Mouse (Mus musculus): Measurements from ENCODE around the gene Lamc3. TPM values are rescaled to one million over a fixed set of nuclear protein-coding genes. Genes with fewer than 3 reads are reported as not detected.

Lamc3 gene
- polyA plus RNA-seq, 1 experiment from 2014 or later, result 0.41 TPM

- Histone ChIP-seq H3K4me3 (ENCODE audit: low read length) (no peak overlapping the region), H3K27me3 (ENCODE audit: control insufficient read depth, insufficient read depth, low read length) (no peaks in the 10 kb centered on the region; the same call in 1 of the 2 replicates), H3K4me2 (ENCODE audit: low read depth, low read length) (no peak overlapping the region), H3K36me3 (ENCODE audit: control insufficient read depth, insufficient read depth) (no peaks in the 10 kb centered on the region), H3K4me1 (ENCODE audit: control insufficient read depth, insufficient read depth, low read length) (no peaks in the 10 kb centered on the region), H3K9me3 (replicated peaks; ENCODE audit: control insufficient read depth, low read length) (peaks cover 4% of the 10 kb centered on the region; the same call in 1 of the 2 replicates), H3K27ac (ENCODE audit: low read length) (no peak overlapping the region), H3K9ac (ENCODE audit: low read length) (no peak overlapping the region)
- ATAC-seq (replicated peaks; ENCODE audit: extremely low read depth, insufficient read depth, low FRiP score), result no peak
- 51% methylated on average over 10 of the region's 10 CpGs for WGBS
Measured at GRCm38 (mm10) chr2:31868538-31869164, 18.4 kb upstream of the Lamc3 start.

GRCm38 (mm10) chr2:31869692-31870091 is 17.4 kb upstream of the Lamc3 start:
- Histone ChIP-seq H3K9ac (ENCODE audit: low read length) (no peak overlapping the region), H3K27me3 (ENCODE audit: control insufficient read depth, insufficient read depth, low read length) (peaks cover 2% of the 10 kb centered on the region), H3K27ac (ENCODE audit: low read length) (no peak overlapping the region), H3K9me3 (replicated peaks; ENCODE audit: control insufficient read depth, low read length) (peaks cover 4% of the 10 kb centered on the region; the same call in 1 of the 2 replicates), H3K4me2 (ENCODE audit: low read depth, low read length) (no peak overlapping the region), H3K36me3 (ENCODE audit: control insufficient read depth, insufficient read depth) (no peaks in the 10 kb centered on the region), H3K4me3 (ENCODE audit: low read length) (no peak overlapping the region), H3K4me1 (ENCODE audit: control insufficient read depth, insufficient read depth, low read length) (no peaks in the 10 kb centered on the region)
- WGBS, result 85% methylated on average over 5 of the region's 5 CpGs
- ATAC-seq (replicated peaks; ENCODE audit: extremely low read depth, insufficient read depth, low FRiP score), result no peak

- no peaks in the 10 kb centered on the region for H3K4me1 ChIP-seq (ENCODE audit: control insufficient read depth, insufficient read depth, low read length)
- peaks cover 4% of the 10 kb centered on the region; the same call in 1 of the 2 replicates for H3K9me3 ChIP-seq (replicated peaks; ENCODE audit: control insufficient read depth, low read length)
- H3K4me3 ChIP-seq (ENCODE audit: low read length), result no peak overlapping the region
- ATAC-seq (replicated peaks; ENCODE audit: extremely low read depth, insufficient read depth, low FRiP score), result no peak
- H3K36me3 ChIP-seq (ENCODE audit: control insufficient read depth, insufficient read depth), result no peaks in the 10 kb centered on the region
- no peak overlapping the region for H3K27ac ChIP-seq (ENCODE audit: low read length)
- no peak overlapping the region for H3K4me2 ChIP-seq (ENCODE audit: low read depth, low read length)
- H3K27me3 ChIP-seq (ENCODE audit: control insufficient read depth, insufficient read depth, low read length), result peaks cover 9% of the 10 kb centered on the region
- H3K9ac ChIP-seq (ENCODE audit: low read length), result no peak overlapping the region
- 51% methylated on average over 3 of the region's 3 CpGs for WGBS
Measured at GRCm38 (mm10) chr2:31870683-31871082, 16.4 kb upstream of the Lamc3 start.

- Histone ChIP-seq H3K9ac (ENCODE audit: low read length) (no peak overlapping the region), H3K4me2 (ENCODE audit: low read depth, low read length) (no peak overlapping the region), H3K27me3 (ENCODE audit: control insufficient read depth, insufficient read depth, low read length) (peaks cover 24% of the 10 kb centered on the region), H3K36me3 (ENCODE audit: control insufficient read depth, insufficient read depth) (no peaks in the 10 kb centered on the region), H3K4me1 (ENCODE audit: control insufficient read depth, insufficient read depth, low read length) (no peaks in the 10 kb centered on the region), H3K4me3 (ENCODE audit: low read length) (no peak overlapping the region), H3K9me3 (replicated peaks; ENCODE audit: control insufficient read depth, low read length) (peaks cover 4% of the 10 kb centered on the region; the same call in 1 of the 2 replicates), H3K27ac (ENCODE audit: low read length) (no peak overlapping the region)
- WGBS, result 72% methylated on average over 26 of the region's 26 CpGs
- ATAC-seq (replicated peaks; ENCODE audit: extremely low read depth, insufficient read depth, low FRiP score), result no peak
Measured at GRCm38 (mm10) chr2:31874290-31874855, 12.7 kb upstream of the Lamc3 start.

- Histone ChIP-seq H3K36me3 (ENCODE audit: control insufficient read depth, insufficient read depth) (no peaks in the 10 kb centered on the region), H3K4me2 (ENCODE audit: low read depth, low read length) (no peak overlapping the region), H3K9me3 (replicated peaks; ENCODE audit: control insufficient read depth, low read length) (peaks cover 4% of the 10 kb centered on the region; the same call in 1 of the 2 replicates), H3K27me3 (ENCODE audit: control insufficient read depth, insufficient read depth, low read length) (peaks cover 35% of the 10 kb centered on the region), H3K4me3 (ENCODE audit: low read length) (no peak overlapping the region), H3K9ac (ENCODE audit: low read length) (no peak overlapping the region), H3K27ac (ENCODE audit: low read length) (no peak overlapping the region), H3K4me1 (ENCODE audit: control insufficient read depth, insufficient read depth, low read length) (no peaks in the 10 kb centered on the region)
- WGBS, result 19% methylated on average over 12 of the region's 12 CpGs
- ATAC-seq (replicated peaks; ENCODE audit: extremely low read depth, insufficient read depth, low FRiP score), result no peak
Measured at GRCm38 (mm10) chr2:31876446-31876845, 10.6 kb upstream of the Lamc3 start.

- WGBS, result 71% methylated on average over 17 of the region's 17 CpGs
- Histone ChIP-seq H3K27ac (ENCODE audit: low read length) (no peak overlapping the region), H3K4me1 (ENCODE audit: control insufficient read depth, insufficient read depth, low read length) (no peaks in the 10 kb centered on the region), H3K4me3 (ENCODE audit: low read length) (no peak overlapping the region), H3K9me3 (replicated peaks; ENCODE audit: control insufficient read depth, low read length) (no peaks in the 10 kb centered on the region), H3K36me3 (ENCODE audit: control insufficient read depth, insufficient read depth) (no peaks in the 10 kb centered on the region), H3K9ac (ENCODE audit: low read length) (no peak overlapping the region), H3K27me3 (ENCODE audit: control insufficient read depth, insufficient read depth, low read length) (peaks cover 57% of the 10 kb centered on the region), H3K4me2 (ENCODE audit: low read depth, low read length) (no peak overlapping the region)
- ATAC-seq (replicated peaks; ENCODE audit: extremely low read depth, insufficient read depth, low FRiP score), result no peak
Measured at GRCm38 (mm10) chr2:31878610-31879009, 8.5 kb upstream of the Lamc3 start.

GRCm38 (mm10) chr2:31880868-31881267 is 6.2 kb upstream of the Lamc3 start:
- Histone ChIP-seq H3K4me2 (ENCODE audit: low read depth, low read length) (no peak overlapping the region), H3K9ac (ENCODE audit: low read length) (no peak overlapping the region), H3K27me3 (ENCODE audit: control insufficient read depth, insufficient read depth, low read length) (peaks cover 67% of the 10 kb centered on the region), H3K36me3 (ENCODE audit: control insufficient read depth, insufficient read depth) (no peaks in the 10 kb centered on the region), H3K4me3 (ENCODE audit: low read length) (no peak overlapping the region), H3K9me3 (replicated peaks; ENCODE audit: control insufficient read depth, low read length) (no peaks in the 10 kb centered on the region), H3K4me1 (ENCODE audit: control insufficient read depth, insufficient read depth, low read length) (no peaks in the 10 kb centered on the region), H3K27ac (ENCODE audit: low read length) (no peak overlapping the region)
- no peak for ATAC-seq (replicated peaks; ENCODE audit: extremely low read depth, insufficient read depth, low FRiP score)
- WGBS, result 8% methylated on average over 14 of the region's 14 CpGs

GRCm38 (mm10) chr2:31883061-31883460 is 4.0 kb upstream of the Lamc3 start:
- ATAC-seq (replicated peaks; ENCODE audit: extremely low read depth, insufficient read depth, low FRiP score), result no peak
- Histone ChIP-seq H3K4me3 (ENCODE audit: low read length) (no peak overlapping the region), H3K9ac (ENCODE audit: low read length) (no peak overlapping the region), H3K27ac (ENCODE audit: low read length) (no peak overlapping the region), H3K9me3 (replicated peaks; ENCODE audit: control insufficient read depth, low read length) (no peaks in the 10 kb centered on the region), H3K36me3 (ENCODE audit: control insufficient read depth, insufficient read depth) (no peaks in the 10 kb centered on the region), H3K4me1 (ENCODE audit: control insufficient read depth, insufficient read depth, low read length) (no peaks in the 10 kb centered on the region), H3K27me3 (ENCODE audit: control insufficient read depth, insufficient read depth, low read length) (peaks cover 73% of the 10 kb centered on the region), H3K4me2 (ENCODE audit: low read depth, low read length) (no peak overlapping the region)
- 35% methylated on average over 4 of the region's 4 CpGs for WGBS

GRCm38 (mm10) chr2:31884806-31885205 is 2.3 kb upstream of the Lamc3 start:
- WGBS, result 17% methylated on average over 6 of the region's 6 CpGs

More at GRCm38 (mm10) chr2:31884806-31885205, 2.3 kb upstream of the Lamc3 start:
- H3K4me3 ChIP-seq (ENCODE audit: low read length), result no peak overlapping the region
- ATAC-seq (replicated peaks; ENCODE audit: extremely low read depth, insufficient read depth, low FRiP score), result no peak
- no peak overlapping the region for H3K27ac ChIP-seq (ENCODE audit: low read length)
- H3K9me3 ChIP-seq (replicated peaks; ENCODE audit: control insufficient read depth, low read length), result no peaks in the 10 kb centered on the region
- H3K27me3 ChIP-seq (ENCODE audit: control insufficient read depth, insufficient read depth, low read length), result peaks cover 83% of the 10 kb centered on the region
- H3K4me2 ChIP-seq (ENCODE audit: low read depth, low read length), result no peak overlapping the region
- no peaks in the 10 kb centered on the region for H3K4me1 ChIP-seq (ENCODE audit: control insufficient read depth, insufficient read depth, low read length)
- H3K36me3 ChIP-seq (ENCODE audit: control insufficient read depth, insufficient read depth), result no peaks in the 10 kb centered on the region
- H3K9ac ChIP-seq (ENCODE audit: low read length), result no peak overlapping the region
